Mouse (Mus musculus): ENCODE results near the gene Wdr26. TPM values are rescaled to one million over a fixed set of nuclear protein-coding genes. Genes with fewer than 3 reads are reported as not detected.

Wdr26 gene
- total RNA-seq, 1 experiment: 59.9 TPM

DNA sequence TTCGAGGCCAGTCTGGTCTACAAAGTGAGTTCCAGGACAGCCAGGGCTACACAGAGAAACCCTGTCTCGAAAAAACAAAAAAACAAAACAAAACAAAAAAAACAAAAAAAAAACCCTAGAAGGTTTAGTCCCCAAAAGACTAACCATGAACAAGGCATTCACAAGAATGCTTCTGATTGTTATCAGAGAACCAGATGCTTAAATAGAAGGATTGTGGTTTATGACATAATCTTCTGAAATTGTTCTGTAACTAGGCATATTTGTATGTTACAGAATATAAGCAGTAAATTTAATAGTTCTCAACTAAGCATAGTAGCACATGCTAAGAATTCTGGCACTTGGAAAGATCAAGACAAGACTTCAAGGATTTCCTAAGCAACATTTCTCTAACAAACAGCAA lies 87.7 kb downstream of the Wdr26 start:
- Histone ChIP-seq H3K27ac (ENCODE audit: insufficient read depth, low read depth, low read length, poor library complexity, severe bottlenecking) (no peak overlapping the region), H3K9me3 (ENCODE audit: control insufficient read depth, insufficient read depth, low read depth, low read length) (no peaks in the 10 kb centered on the region), H3K4me3 (ENCODE audit: insufficient read depth in 1 of 2, low read depth in 1 of 2, low read length in 2 of 2, poor library complexity in 1 of 2, severe bottlenecking in 1 of 2) (no peak overlapping the region), H3K9ac (ENCODE audit: insufficient read depth, low read depth, low read length, poor library complexity, severe bottlenecking) (no peak overlapping the region), H3K4me1 (ENCODE audit: control insufficient read depth in 2 of 2, insufficient read depth in 2 of 2, low read length in 2 of 2, poor library complexity in 1 of 2) (no peaks in the 10 kb centered on the region), H3K36me3 (ENCODE audit: control insufficient read depth, insufficient read depth, low read length, poor library complexity, severe bottlenecking) (peaks cover 31% of the 10 kb centered on the region)
- TF ChIP-seq MAFK (IDR thresholded peaks at IDR 0.05; ENCODE audit: insufficient read depth, low read depth, low read length): no peak
- no peak for TF ChIP-seq CHD2 (IDR thresholded peaks at IDR 0.05; ENCODE audit: low read depth, low read length)
- no peak for TF ChIP-seq HCFC1 (IDR thresholded peaks at IDR 0.05; ENCODE audit: borderline replicate concordance, insufficient read depth, low read length)
- no peak for TF ChIP-seq ZC3H11A (IDR thresholded peaks at IDR 0.05; ENCODE audit: borderline replicate concordance, low read depth, low read length)
- no peak for TF ChIP-seq ZNF384 (IDR thresholded peaks at IDR 0.05; ENCODE audit: low read depth, low read length)
- DNase-seq (ENCODE audit: low read depth, low spot score): no peak
- in situ Hi-C loops (cut with MboI; ENCODE audit: low sequenced_read_pairs in 2 of 2, unreplicated experiment in 2 of 2): loop anchor here in 1 of 2 experiments (25.0 kb wide), 1 partner anchor 1362 kb away; no protein-coding TSS in a partner anchor

Other genes with a start within 250 kb of the Wdr26 start
- 12.5 and 35.9 TPM in 2 replicates for gene Ephx1, start 191.1 kb downstream of the Wdr26 start, total RNA-seq (2012; rRNA removed)
- gene 9130409I23Rik, start 160.8 kb downstream of the Wdr26 start, total RNA-seq (2012; rRNA removed): not detected in 2 replicates
- 44.5 and 49.7 TPM in 2 replicates for gene Nvl, start 67.8 kb downstream of the Wdr26 start, total RNA-seq (2012; rRNA removed)
- gene Cnih4, start 67.3 kb downstream of the Wdr26 start, total RNA-seq (2012; rRNA removed): 96.2 and 101 TPM in 2 replicates
- 0.22 and 0.37 TPM in 2 replicates for gene Cnih3, start 140.6 kb upstream of the Wdr26 start, total RNA-seq (2012; rRNA removed)